Mouse (Mus musculus): ENCODE measurements around the gene Gm8251. TPM values are rescaled to one million over a fixed set of nuclear protein-coding genes. Genes with fewer than 3 reads are reported as not detected.
"Not testable (repeated sequence)": the region's sequence is repeated elsewhere in the genome, so short reads cannot be mapped to it uniquely, and the experiment has no call there.

Gm8251 gene
- 0.02 TPM in 1 of 2 replicates, not detected in the other for polyA plus RNA-seq (2012)

DNA sequence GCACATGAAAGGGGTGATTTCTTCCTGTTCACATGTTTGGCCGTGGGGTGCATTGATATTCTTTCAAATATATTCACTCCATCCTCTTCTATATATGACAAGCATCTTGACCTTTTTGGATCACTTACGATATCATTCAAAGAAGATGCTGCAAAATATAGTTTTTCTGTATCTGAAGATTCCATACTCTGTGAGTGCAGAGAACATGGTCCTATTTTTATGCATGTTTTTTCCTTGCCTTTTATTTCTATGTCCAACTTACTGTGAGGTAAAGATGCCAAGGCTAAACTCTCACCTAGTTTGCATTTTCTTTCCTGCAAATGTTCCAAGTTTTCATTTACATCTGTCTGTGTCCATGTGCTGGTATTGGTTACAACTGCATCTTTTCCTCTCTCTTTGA, at the start of gene Gm8251:
Gm8251 (minus strand) TSS at position 101 of the 400 bp plus-strand sequence.
- Histone ChIP-seq H3K27me3 (ENCODE audit: control insufficient read depth) (no peaks in the 10 kb centered on the region), H3K4me1 (ENCODE audit: control insufficient read depth) (no peaks in the 10 kb centered on the region), H3K9me3 (ENCODE audit: control insufficient read depth, low read length) (no peaks in the 10 kb centered on the region), H3K36me3 (ENCODE audit: control insufficient read depth) (no peaks in the 10 kb centered on the region), H3K4me3 (replicated peaks) (no peak within 1 kb of the TSS)
- TF ChIP-seq TAL1 (IDR thresholded peaks at IDR 0.05; ENCODE audit: low read length) = no peak
- TF ChIP-seq GATA1 (IDR thresholded peaks at IDR 0.05; ENCODE audit: low read length) = no peak

DNA sequence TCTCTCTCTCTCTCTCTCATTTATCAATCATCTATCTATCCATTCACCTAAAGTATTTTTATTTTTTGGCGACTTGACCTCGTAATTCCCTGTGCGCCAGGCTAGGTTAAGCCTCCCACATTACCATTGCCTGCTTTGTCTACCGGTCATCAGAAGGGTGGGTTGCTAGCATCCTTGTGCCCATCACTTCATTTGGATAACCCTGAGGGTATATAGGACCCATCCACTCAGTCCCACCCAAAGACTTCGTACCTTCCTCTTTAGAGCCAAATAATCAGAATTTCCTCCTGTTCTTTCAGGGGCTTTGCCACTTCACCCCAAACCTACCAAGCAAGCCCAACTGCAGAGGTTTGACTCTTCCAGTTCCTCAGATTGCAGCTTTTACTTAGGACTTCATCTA, 41.2 kb upstream of the Gm8251 start:
- H3K4me3 ChIP-seq (replicated peaks) = peak overlapping the region; percentile 84
- no peaks in the 10 kb centered on the region for H3K9me3 ChIP-seq (ENCODE audit: control insufficient read depth, low read length)
- H3K4me1 ChIP-seq (ENCODE audit: control insufficient read depth) = peaks cover 19% of the 10 kb centered on the region
- no peak for TF ChIP-seq GATA1 (IDR thresholded peaks at IDR 0.05; ENCODE audit: low read length)
- TF ChIP-seq TAL1 (IDR thresholded peaks at IDR 0.05; ENCODE audit: low read length) = no peak
- peaks cover 27% of the 10 kb centered on the region for H3K36me3 ChIP-seq (ENCODE audit: control insufficient read depth)
- H3K27me3 ChIP-seq (ENCODE audit: control insufficient read depth) = no peaks in the 10 kb centered on the region

DNA sequence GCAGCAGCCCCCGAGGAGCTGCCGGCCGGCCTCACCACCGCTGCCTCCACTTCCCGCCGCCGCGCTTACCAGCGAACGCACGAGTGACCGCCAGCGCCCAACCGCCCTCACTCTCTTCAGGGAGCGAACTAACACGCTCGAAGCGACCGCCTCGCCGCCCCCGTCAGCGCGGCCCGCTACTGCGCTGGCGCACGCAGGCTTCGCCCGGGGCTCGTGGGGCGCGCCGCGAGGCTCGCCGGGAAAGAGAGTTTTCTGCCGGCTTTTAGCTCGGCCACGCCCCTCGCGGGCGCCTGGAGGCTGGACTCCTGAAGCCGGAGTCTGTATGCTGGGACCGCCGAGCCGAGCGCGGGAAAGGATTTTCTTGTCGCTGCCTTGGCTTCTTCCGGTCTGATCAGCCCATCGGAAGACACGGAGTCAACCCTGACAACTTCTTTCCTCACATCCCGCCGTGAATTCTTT, 40.6 kb upstream of the Gm8251 start, which contains the start of gene Tex30:
Tex30 (minus strand) TSS at position 183 of the 459 bp plus-strand sequence.
- Histone ChIP-seq H3K4me3 (replicated peaks) (peak within 1 kb of the TSS; percentile 84), H3K36me3 (ENCODE audit: control insufficient read depth) (peaks cover 28% of the 10 kb centered on the region), H3K27me3 (ENCODE audit: control insufficient read depth) (no peaks in the 10 kb centered on the region), H3K4me1 (ENCODE audit: control insufficient read depth) (peaks cover 21% of the 10 kb centered on the region), H3K9me3 (ENCODE audit: control insufficient read depth, low read length) (no peaks in the 10 kb centered on the region)
- no peak for TF ChIP-seq TAL1 (IDR thresholded peaks at IDR 0.05; ENCODE audit: low read length)
- TF ChIP-seq GATA1 (IDR thresholded peaks at IDR 0.05; ENCODE audit: low read length) = peak; percentile 85

DNA sequence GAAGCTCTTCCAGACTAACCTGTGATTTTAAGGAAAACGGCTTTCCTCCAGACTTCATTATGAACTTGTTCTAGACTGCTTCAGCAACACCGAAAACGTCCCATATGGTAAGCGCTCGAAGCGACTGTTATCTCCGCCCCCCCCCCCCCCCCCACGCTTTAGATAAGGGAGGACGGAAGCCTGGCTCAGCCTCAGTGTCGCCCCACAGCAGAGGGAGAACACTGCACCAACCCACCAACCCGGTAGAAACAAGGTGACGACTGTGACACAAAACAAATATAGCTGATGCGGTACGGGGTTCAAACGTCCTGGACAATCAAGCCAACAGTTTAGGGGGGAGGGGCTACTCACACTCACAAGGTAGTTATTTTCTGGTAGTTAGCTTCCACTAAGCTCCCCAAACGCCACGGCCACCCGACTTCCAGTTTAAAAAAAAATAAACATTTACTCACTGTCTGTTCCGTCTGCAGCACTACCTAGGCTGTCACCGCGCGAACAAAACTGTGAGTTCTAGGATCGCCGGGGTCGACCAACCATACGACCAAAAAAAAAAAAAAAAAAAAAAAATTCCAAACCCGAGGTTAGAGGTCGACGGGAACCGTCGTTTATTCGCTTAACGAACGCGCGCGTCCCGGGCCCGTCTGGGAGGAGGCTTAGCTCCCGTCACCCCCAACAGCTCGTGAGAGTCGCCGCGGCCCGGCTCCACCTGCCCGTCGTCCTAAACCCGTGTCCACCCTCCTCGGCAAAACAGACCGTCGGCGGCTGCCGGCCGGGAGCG, 39.9 kb upstream of the Gm8251 start:
- Histone ChIP-seq H3K27me3 (ENCODE audit: control insufficient read depth) (no peaks in the 10 kb centered on the region), H3K9me3 (ENCODE audit: control insufficient read depth, low read length) (no peaks in the 10 kb centered on the region), H3K4me3 (replicated peaks) (peak overlapping the region; percentile 84), H3K36me3 (ENCODE audit: control insufficient read depth) (peaks cover 32% of the 10 kb centered on the region), H3K4me1 (ENCODE audit: control insufficient read depth) (peaks cover 21% of the 10 kb centered on the region)
- no peak for TF ChIP-seq TAL1 (IDR thresholded peaks at IDR 0.05; ENCODE audit: low read length)
- peak; percentile 71 for TF ChIP-seq GATA1 (IDR thresholded peaks at IDR 0.05; ENCODE audit: low read length)

DNA sequence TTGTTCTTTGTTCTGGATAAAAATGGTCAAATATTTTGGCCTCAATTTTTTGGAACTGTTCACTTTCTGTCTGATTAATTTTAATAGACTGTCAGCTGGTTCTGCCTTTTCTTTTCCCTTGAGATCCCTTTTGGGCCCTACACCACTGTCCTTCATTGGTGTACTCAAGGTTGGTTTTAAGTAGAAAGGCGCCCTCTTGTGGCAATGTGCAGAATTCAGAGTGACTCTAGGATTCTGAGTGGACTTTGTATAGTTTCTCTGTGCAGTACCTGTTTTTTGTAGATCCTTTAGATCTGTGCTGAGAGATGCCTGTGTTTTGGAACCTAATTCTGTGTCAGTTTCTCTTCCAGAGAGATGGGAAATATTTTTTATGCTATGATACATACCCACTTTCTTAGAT, 2.9 kb upstream of the Gm8251 start:
- Histone ChIP-seq H3K9me3 (ENCODE audit: control insufficient read depth, low read length) (no peaks in the 10 kb centered on the region), H3K4me1 (ENCODE audit: control insufficient read depth) (no peaks in the 10 kb centered on the region), H3K4me3 (replicated peaks) (no peak overlapping the region), H3K36me3 (ENCODE audit: control insufficient read depth) (no peaks in the 10 kb centered on the region), H3K27me3 (ENCODE audit: control insufficient read depth) (no peaks in the 10 kb centered on the region)
- no peak for TF ChIP-seq TAL1 (IDR thresholded peaks at IDR 0.05; ENCODE audit: low read length)
- no peak for TF ChIP-seq GATA1 (IDR thresholded peaks at IDR 0.05; ENCODE audit: low read length)

- no peaks in the 10 kb centered on the region for H3K36me3 ChIP-seq (ENCODE audit: control insufficient read depth)
- no peaks in the 10 kb centered on the region for H3K27me3 ChIP-seq (ENCODE audit: control insufficient read depth)
- no peaks in the 10 kb centered on the region for H3K9me3 ChIP-seq (ENCODE audit: control insufficient read depth, low read length)
- no peaks in the 10 kb centered on the region for H3K4me1 ChIP-seq (ENCODE audit: control insufficient read depth)
- TF ChIP-seq GATA1 (IDR thresholded peaks at IDR 0.05; ENCODE audit: low read length) (no peak), TAL1 (IDR thresholded peaks at IDR 0.05; ENCODE audit: low read length) (no peak)
- no peak overlapping the region for H3K4me3 ChIP-seq (replicated peaks)
These were observed 1.7 kb upstream of the Gm8251 start for GRCm38 (mm10) chr1:44063439-44063838.

DNA sequence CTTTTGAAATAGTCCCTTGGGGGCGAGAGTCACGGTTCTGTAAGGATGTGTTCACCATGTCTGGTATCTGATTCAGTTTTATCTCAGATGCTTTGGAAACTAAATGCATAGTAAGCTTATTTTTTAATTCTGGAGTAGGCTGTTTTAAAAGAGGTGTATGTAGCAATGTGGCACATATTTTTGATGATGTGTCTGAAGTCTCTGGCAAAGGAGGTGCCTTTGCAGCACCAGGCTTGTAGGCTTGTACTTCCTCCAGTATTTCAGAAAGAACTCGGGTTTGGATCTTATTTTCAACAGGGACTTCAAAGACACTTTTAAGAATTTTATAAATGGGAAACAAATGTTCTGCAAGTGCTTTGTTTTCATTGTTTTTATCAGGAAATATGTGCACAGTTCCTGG, 3.9 kb downstream of the Gm8251 start:
- H3K9me3 ChIP-seq (ENCODE audit: control insufficient read depth, low read length) = no peaks in the 10 kb centered on the region
- no peaks in the 10 kb centered on the region for H3K4me1 ChIP-seq (ENCODE audit: control insufficient read depth)
- no peak overlapping the region for H3K4me3 ChIP-seq (replicated peaks)
- no peaks in the 10 kb centered on the region for H3K27me3 ChIP-seq (ENCODE audit: control insufficient read depth)
- TF ChIP-seq GATA1 (IDR thresholded peaks at IDR 0.05; ENCODE audit: low read length) = no peak
- no peak for TF ChIP-seq TAL1 (IDR thresholded peaks at IDR 0.05; ENCODE audit: low read length)
- no peaks in the 10 kb centered on the region for H3K36me3 ChIP-seq (ENCODE audit: control insufficient read depth)

DNA sequence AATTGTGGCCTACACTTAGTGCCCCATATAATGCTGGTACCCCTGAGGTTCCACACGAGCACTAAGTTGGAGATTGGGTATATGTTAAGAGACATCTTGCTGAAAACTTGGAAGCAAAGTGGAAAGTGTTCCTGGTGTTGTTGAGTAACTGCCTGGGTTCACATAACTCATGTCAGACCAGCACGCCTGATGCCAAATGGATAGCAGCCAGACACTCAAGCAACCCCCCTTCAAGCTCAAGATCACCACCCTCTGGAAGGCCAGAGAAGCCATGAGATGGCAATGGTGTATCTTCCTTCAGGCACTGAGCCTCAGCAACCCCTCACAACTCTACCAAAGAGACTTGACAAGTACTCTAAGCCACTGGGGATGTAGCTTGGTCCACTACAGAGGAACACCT, 15.2 kb downstream of the Gm8251 start:
- Histone ChIP-seq H3K36me3 (ENCODE audit: control insufficient read depth) (no peaks in the 10 kb centered on the region), H3K9me3 (ENCODE audit: control insufficient read depth, low read length) (no peaks in the 10 kb centered on the region), H3K4me1 (ENCODE audit: control insufficient read depth) (peaks cover 3% of the 10 kb centered on the region), H3K27me3 (ENCODE audit: control insufficient read depth) (peaks cover 2% of the 10 kb centered on the region; the same call in 1 of the 2 replicates), H3K4me3 (replicated peaks) (no peak overlapping the region)
- TF ChIP-seq GATA1 (IDR thresholded peaks at IDR 0.05; ENCODE audit: low read length) (no peak), TAL1 (IDR thresholded peaks at IDR 0.05; ENCODE audit: low read length) (no peak)

DNA sequence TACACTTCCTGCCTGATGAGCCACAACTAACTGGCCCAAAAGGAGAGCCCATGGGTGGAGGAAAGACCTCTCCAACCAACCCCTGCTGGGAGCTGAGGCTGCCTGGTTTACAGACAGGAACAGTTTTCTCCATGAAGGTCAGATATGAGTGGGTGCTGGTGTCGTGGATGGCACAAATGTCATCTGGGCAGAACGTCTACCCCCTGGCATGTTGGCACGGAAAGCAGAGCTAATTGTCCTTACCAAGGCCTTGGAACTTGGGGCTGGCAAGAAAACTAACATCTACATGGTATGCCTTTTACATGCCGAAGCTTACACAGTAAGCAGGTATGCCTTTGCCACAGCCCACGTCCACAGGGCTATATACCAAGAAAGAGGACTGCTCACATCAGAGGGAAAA, 16.0 kb downstream of the Gm8251 start:
- not testable (repeated sequence) for H3K36me3 ChIP-seq (ENCODE audit: control insufficient read depth); H3K9me3 ChIP-seq (ENCODE audit: control insufficient read depth, low read length); H3K27me3 ChIP-seq (ENCODE audit: control insufficient read depth); H3K4me1 ChIP-seq (ENCODE audit: control insufficient read depth); H3K4me3 ChIP-seq (replicated peaks)

Data from erythroblast, embryonic 14.5 days (primary cell).